Mouse (Mus musculus): ENCODE results near the gene Prkca.
A peak's percentile ranks its signal among the peaks of the same experiment; 100 is the strongest.

Gene Prkca

GRCm38 (mm10) chr11:108235081-108235703 is 108.5 kb downstream of the Prkca start:
- no peak for DNase-seq (ENCODE audit: low read depth, low spot score)

- no peak for DNase-seq (ENCODE audit: low read depth, low spot score)
Observed at GRCm38 (mm10) chr11:108233015-108233414, 110.7 kb downstream of the Prkca start.

GRCm38 (mm10) chr11:108230101-108230500 is 113.6 kb downstream of the Prkca start:
- no peak for DNase-seq (ENCODE audit: low read depth, low spot score)

- DNase-seq (ENCODE audit: low read depth, low spot score) = no peak
Observed at GRCm38 (mm10) chr11:108229176-108229946, 114.4 kb downstream of the Prkca start.

GRCm38 (mm10) chr11:108228497-108228896 is 115.2 kb downstream of the Prkca start:
- no peak for DNase-seq (ENCODE audit: low read depth, low spot score)

- no peak for DNase-seq (ENCODE audit: low read depth, low spot score)
Observed at GRCm38 (mm10) chr11:108226248-108226647, 117.5 kb downstream of the Prkca start.

- no peak for DNase-seq (ENCODE audit: low read depth, low spot score)
Observed at GRCm38 (mm10) chr11:108224233-108224973, 119.3 kb downstream of the Prkca start.

- DNase-seq (ENCODE audit: low read depth, low spot score) = no peak
Observed at GRCm38 (mm10) chr11:108223613-108224232, 120.0 kb downstream of the Prkca start.

GRCm38 (mm10) chr11:108223154-108223553 is 120.6 kb downstream of the Prkca start:
- DNase-seq (ENCODE audit: low read depth, low spot score) = no peak

GRCm38 (mm10) chr11:108222616-108223015 is 121.1 kb downstream of the Prkca start:
- no peak for DNase-seq (ENCODE audit: low read depth, low spot score)

- no peak for DNase-seq (ENCODE audit: low read depth, low spot score)
Observed at GRCm38 (mm10) chr11:108222026-108222425, 121.7 kb downstream of the Prkca start.

GRCm38 (mm10) chr11:108221124-108221835 is 122.4 kb downstream of the Prkca start:
- DNase-seq (ENCODE audit: low read depth, low spot score) = peak; percentile 70

GRCm38 (mm10) chr11:108220605-108221004 is 123.1 kb downstream of the Prkca start:
- DNase-seq (ENCODE audit: low read depth, low spot score) = no peak

- DNase-seq (ENCODE audit: low read depth, low spot score) = no peak
Observed at GRCm38 (mm10) chr11:108217043-108217442, 126.7 kb downstream of the Prkca start.

GRCm38 (mm10) chr11:108216064-108216463 is 127.7 kb downstream of the Prkca start:
- DNase-seq (ENCODE audit: low read depth, low spot score) = no peak

- no peak for DNase-seq (ENCODE audit: low read depth, low spot score)
Observed at GRCm38 (mm10) chr11:108215466-108215865, 128.3 kb downstream of the Prkca start.

GRCm38 (mm10) chr11:108214521-108215223 is 129.1 kb downstream of the Prkca start:
- no peak for DNase-seq (ENCODE audit: low read depth, low spot score)

- no peak for DNase-seq (ENCODE audit: low read depth, low spot score)
Observed at GRCm38 (mm10) chr11:108213783-108214182, 129.9 kb downstream of the Prkca start.

GRCm38 (mm10) chr11:108212638-108213037 is 131.1 kb downstream of the Prkca start:
- no peak for DNase-seq (ENCODE audit: low read depth, low spot score)

GRCm38 (mm10) chr11:108212030-108212429 is 131.7 kb downstream of the Prkca start:
- no peak for DNase-seq (ENCODE audit: low read depth, low spot score)

- DNase-seq (ENCODE audit: low read depth, low spot score) = no peak
Observed at GRCm38 (mm10) chr11:108210749-108211148, 133.0 kb downstream of the Prkca start.

Data from brain, embryonic 18.5 days (tissue).